Mouse (Mus musculus) neural tube, embryonic 12.5 days (tissue): ENCODE measurements around the gene Mrm1. TPM values are rescaled to one million over a fixed set of nuclear protein-coding genes. Genes with fewer than 3 reads are reported as not detected.
A peak's percentile ranks its signal among the peaks of the same experiment; 100 is the strongest.
"Not testable (repeated sequence)": the region's sequence is repeated elsewhere in the genome, so short reads cannot be mapped to it uniquely, and the experiment has no call there.

Source experiments
- ATAC-seq: fragments of 200-750 bp; cut with Nextera tagmentation; 2 replicates; pipeline ENCODE4 v1.8.0; 2017; ENCODE audit warnings: low read depth, mild to moderate bottlenecking, moderate TSS enrichment, moderate library complexity; ENCODE audit not compliant: low FRiP score
- H3K27ac ChIP-seq: fragments of 300-500 bp; sonication (generic); 2 replicates; pipeline ENCODE4 v1.5.1; 2016
- H3K27me3 ChIP-seq: fragments of 300-500 bp; sonication (generic); replicated peaks from 2 replicates; pipeline ENCODE4 v1.6.1; 2016; ENCODE audit warnings: mild to moderate bottlenecking
- H3K36me3 ChIP-seq: fragments of 300-500 bp; sonication (generic); 2 replicates; pipeline ENCODE4 v1.6.1; 2016; ENCODE audit warnings: mild to moderate bottlenecking
- H3K4me1 ChIP-seq: fragments of 300-500 bp; sonication (generic); 2 replicates; pipeline ENCODE4 v1.6.1; 2016
- H3K4me2 ChIP-seq: fragments of 300-500 bp; sonication (generic); replicated peaks from 2 replicates; pipeline ENCODE4 v1.6.1; 2016; ENCODE audit warnings: mild to moderate bottlenecking
- H3K4me3 ChIP-seq: fragments of 300-500 bp; sonication (generic); 2 replicates; pipeline ENCODE4 v1.5.1; 2016
- H3K9ac ChIP-seq: fragments of 300-500 bp; sonication (generic); 2 replicates; pipeline ENCODE4 v1.6.1; 2016; ENCODE audit warnings: mild to moderate bottlenecking
- H3K9me3 ChIP-seq: fragments of 300-500 bp; sonication (generic); 2 replicates; pipeline ENCODE4 v1.6.1; 2016; ENCODE audit warnings: mild to moderate bottlenecking
- WGBS: fragments of 180-500 bp; shearing (Covaris S2); methylation state at CpG from one replicate; pipeline ENCODE4 v1.1.7; 2016; 5-methylcytosine and 5-hydroxymethylcytosine counted together
- polyA plus RNA-seq: library from polyadenylated mRNA; unstranded; fragments of >200 nt; fragmentation: Nextera tagmentation; extraction: Ambion mirVana; gene quantifications from 2 replicates; pipeline ENCODE4 v1.2.1, GENCODE M21; 2016

Mrm1 gene
- 8.9 and 10.5 TPM in 2 replicates for polyA plus RNA-seq

DNA sequence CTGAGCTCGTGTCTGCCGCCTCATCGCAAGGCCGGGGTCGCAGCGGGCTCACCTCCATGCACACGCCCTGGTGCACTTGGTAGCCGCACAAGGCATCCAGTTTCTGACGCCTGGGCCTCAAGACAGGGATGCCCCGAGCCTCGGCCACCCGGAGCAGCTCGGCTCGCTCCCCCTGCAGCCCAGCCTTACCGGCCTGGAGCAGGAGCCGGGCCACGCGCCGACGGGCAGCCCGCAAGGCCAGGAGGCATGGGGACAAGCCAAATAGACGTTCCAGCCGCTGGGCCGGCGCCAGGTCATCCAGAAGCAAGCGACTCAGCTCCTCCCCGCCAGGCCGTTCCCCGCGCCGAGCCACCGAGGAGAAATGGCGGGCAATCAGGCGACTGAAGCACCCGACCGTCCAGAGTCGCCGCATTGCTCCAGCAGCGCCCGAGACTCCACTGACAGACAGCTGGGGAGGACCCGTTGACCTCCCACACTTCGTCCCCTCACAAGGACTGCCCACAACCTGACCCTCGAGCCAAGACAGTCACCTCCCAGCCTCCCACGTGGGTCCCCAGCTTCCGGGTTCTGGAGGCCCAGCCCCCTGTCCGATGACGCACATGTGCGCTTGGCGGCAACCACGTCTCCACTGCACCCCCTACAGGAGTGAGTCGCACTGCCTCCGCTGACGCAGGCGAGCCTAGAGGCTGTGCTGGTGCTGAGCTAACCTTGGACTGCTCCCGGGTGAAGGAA lies at the start of gene Mrm1:
Mrm1 (minus strand) TSS at position 555 of the 732 bp plus-strand sequence.
- H3K27me3 ChIP-seq, result no peaks in the 10 kb centered on the region
- H3K27ac ChIP-seq, result no peak within 1 kb of the TSS
- peak within 1 kb of the TSS; percentile 59 for H3K4me3 ChIP-seq
- H3K36me3 ChIP-seq, result no peaks in the 10 kb centered on the region
- peaks cover 7% of the 10 kb centered on the region for H3K4me1 ChIP-seq
- peak within 1 kb of the TSS; percentile 100 for H3K4me2 ChIP-seq
- H3K9me3 ChIP-seq, result no peaks in the 10 kb centered on the region
- WGBS, result under 1% methylated on average over 55 of the region's 55 CpGs
- peak; percentile 79 for ATAC-seq
- H3K9ac ChIP-seq, result peak within 1 kb of the TSS; percentile 70

DNA sequence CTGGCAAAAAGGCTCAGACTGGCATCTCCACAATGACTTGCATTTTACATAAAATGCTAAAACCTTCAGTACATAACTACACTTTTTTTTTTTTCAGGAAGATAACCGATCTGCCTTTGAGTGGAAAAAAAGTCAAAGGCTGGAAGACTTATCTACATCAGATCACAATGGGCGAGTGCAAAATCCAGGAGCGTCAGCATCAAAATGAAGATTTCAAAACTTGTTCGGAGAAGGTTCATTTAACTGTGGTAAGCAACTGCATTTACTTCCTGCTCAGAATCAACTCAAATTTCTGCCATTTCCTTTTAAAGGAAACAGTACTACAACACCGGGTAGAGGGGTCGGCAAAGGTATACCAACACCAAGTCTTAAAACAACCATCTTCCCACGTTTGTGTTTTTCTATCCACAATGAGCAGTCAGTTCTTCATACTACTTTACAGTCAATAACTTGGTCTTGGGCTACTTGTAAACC lies 49.5 kb upstream of the Mrm1 start:
- H3K4me2 ChIP-seq, result peak overlapping the region; percentile 93
- H3K4me3 ChIP-seq, result peak overlapping the region; percentile 91
- no peaks in the 10 kb centered on the region for H3K36me3 ChIP-seq
- peak overlapping the region; percentile 95 for H3K9ac ChIP-seq
- peaks cover 14% of the 10 kb centered on the region for H3K4me1 ChIP-seq
- ATAC-seq, result no peak
- no peak overlapping the region for H3K27ac ChIP-seq
- H3K9me3 ChIP-seq, result no peaks in the 10 kb centered on the region
- no peaks in the 10 kb centered on the region for H3K27me3 ChIP-seq
- WGBS, result 18% methylated on average over 7 of the region's 7 CpGs

DNA sequence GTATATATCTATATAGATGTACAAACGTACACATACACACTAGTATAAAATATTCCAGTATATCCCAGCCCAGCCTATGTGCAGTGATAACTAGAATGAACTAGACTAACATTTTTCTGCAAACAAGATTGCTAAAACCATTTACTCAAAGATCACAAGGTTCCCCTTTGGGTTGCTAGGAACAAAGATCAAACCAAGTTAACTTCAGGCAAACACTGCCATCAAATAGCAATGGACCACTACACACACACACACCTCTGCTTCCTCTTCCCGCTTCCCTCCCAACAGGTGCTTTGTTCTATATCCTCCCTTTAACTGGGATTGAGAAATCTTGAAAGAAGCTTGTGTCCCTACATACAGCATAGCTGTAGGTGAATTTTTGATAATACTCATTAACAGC lies 48.3 kb upstream of the Mrm1 start:
- H3K4me3 ChIP-seq, result no peak overlapping the region
- H3K4me1 ChIP-seq, result peaks cover 14% of the 10 kb centered on the region
- WGBS, result 87% methylated on average over 2 of the region's 2 CpGs
- H3K9me3 ChIP-seq, result no peaks in the 10 kb centered on the region
- no peak overlapping the region for H3K9ac ChIP-seq
- no peak overlapping the region for H3K27ac ChIP-seq
- H3K27me3 ChIP-seq, result no peaks in the 10 kb centered on the region
- H3K36me3 ChIP-seq, result no peaks in the 10 kb centered on the region
- peak overlapping the region; percentile 38 for H3K4me2 ChIP-seq
- ATAC-seq, result no peak

DNA sequence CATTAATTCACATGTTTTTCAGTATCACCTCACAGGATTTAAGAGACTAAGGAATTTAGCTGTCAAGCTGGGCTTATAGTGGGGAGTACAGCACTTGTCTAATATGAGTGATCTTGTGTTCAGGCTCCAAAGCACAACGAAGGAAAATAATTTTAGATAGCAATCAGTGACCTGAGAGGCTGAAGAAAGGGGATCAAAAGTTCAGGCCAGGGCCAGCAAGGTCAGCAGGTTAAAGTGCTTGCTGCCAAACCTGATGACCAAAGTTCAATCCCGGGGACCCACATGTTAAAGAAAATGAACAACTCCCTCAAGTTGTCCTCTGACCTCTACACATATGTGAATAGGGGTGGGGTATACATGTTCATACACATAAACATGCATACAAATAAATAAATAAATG lies 46.0 kb upstream of the Mrm1 start:
- no peak overlapping the region for H3K4me2 ChIP-seq
- H3K36me3 ChIP-seq, result peaks cover 10% of the 10 kb centered on the region
- peaks cover 14% of the 10 kb centered on the region for H3K4me1 ChIP-seq
- H3K27me3 ChIP-seq, result no peaks in the 10 kb centered on the region
- no peak overlapping the region for H3K27ac ChIP-seq
- no peak for ATAC-seq
- no peak overlapping the region for H3K9ac ChIP-seq
- no peaks in the 10 kb centered on the region for H3K9me3 ChIP-seq
- no peak overlapping the region for H3K4me3 ChIP-seq
- WGBS, result 86% methylated on average over 2 of the region's 2 CpGs

DNA sequence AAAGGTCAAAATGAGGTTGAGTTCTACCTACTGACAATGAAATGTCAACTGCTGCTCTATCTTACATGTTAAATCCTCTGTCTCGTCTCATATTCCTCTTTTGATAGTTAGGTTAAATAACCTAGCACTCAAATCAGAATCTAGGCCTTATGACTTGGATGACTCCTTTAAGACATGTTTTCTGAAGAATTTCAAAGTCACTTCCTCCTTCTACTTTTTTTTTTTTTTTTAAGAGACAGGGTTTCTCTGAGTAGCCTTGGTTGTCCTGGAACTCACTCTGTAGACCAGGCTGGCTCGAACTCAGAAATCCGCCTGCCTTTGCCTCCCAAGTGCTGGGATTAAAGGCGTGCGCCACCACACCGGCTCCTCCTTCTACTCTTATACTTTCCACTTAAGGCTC lies 36.0 kb upstream of the Mrm1 start:
- 98% methylated on average over 6 of the region's 6 CpGs for whole genome bisulfite sequencing
- Histone ChIP-seq H3K4me3 (no peak overlapping the region), H3K4me1 (no peaks in the 10 kb centered on the region), H3K27ac (no peak overlapping the region), H3K9me3 (no peaks in the 10 kb centered on the region), H3K9ac (no peak overlapping the region), H3K4me2 (no peak overlapping the region), H3K36me3 (peaks cover 55% of the 10 kb centered on the region), H3K27me3 (no peaks in the 10 kb centered on the region)
- ATAC-seq, result no peak

DNA sequence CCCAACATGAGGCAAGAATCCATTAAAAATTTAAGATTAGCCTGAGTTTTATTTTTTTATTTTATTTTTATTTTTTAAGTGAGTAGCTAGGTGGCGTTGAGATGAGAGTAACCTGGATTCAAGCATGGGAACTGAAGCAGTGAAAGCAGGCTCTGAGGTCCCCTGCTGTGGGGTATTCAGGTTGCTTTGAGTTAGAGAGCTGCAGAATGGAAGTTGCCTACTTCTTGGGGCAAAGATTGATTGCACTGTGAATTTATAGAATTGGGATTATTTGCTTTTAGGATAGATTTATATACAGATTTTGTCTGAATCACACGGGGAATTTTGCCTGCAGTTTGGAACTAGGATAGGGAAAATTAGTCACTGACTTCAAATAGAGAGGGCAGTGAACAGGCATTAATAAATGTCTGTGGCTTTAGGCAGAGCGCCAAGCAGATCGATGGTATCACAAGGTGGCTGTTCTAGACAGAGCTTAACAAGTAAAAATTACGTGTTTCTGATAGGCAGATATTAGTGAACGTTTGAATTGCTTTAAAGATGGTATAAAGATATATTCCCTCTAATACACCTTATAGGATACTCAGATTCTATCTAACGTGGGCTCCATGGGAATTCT lies 28.3 kb upstream of the Mrm1 start:
- Histone ChIP-seq H3K4me2 (no peak overlapping the region), H3K27me3 (no peaks in the 10 kb centered on the region), H3K27ac (no peak overlapping the region), H3K4me3 (no peak overlapping the region), H3K9ac (no peak overlapping the region), H3K36me3 (peaks cover 57% of the 10 kb centered on the region), H3K4me1 (no peaks in the 10 kb centered on the region), H3K9me3 (no peaks in the 10 kb centered on the region)
- no peak for ATAC-seq
- WGBS, result 77% methylated on average over 7 of the region's 7 CpGs

DNA sequence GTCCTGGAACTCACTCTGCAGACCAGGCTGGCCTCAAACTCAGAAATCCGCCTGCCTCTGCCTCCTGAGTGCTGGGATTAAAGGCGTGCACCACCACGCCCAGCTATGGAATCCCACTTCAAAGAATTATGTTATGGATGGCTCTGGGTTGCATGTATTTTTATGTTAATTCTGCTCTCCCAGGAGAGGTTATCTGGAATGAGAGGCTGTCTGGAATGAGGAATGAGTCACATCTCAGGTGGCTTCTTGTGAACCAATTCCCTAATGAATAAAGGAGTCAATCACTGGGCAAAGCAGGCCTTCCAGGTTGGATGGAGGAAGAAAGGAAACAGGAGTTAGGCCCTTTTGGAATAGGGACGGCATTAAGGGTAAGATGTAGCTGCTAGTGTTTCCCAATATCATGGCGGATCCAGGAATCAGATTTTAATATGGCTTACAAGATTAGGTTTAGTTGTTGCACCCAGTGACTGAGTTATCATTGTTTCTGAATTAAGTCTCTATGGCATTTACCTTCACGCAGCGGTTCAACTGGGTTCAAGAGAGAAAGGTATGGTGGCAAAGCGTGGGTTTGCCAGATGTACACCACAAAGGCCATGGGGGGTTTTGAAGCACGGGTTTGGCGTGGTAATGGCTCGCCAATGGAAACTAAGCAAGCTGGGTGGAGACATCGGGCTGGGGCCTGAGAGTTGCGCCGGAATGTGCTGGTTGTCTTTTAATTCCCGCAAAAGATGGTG lies 27.6 kb upstream of the Mrm1 start:
- no peak overlapping the region for H3K27ac ChIP-seq
- no peaks in the 10 kb centered on the region for H3K9me3 ChIP-seq
- H3K36me3 ChIP-seq, result peaks cover 51% of the 10 kb centered on the region
- 94% methylated on average over 15 of the region's 15 CpGs for WGBS
- no peak overlapping the region for H3K9ac ChIP-seq
- no peak overlapping the region for H3K4me2 ChIP-seq
- no peak overlapping the region for H3K4me3 ChIP-seq
- H3K4me1 ChIP-seq, result no peaks in the 10 kb centered on the region
- ATAC-seq, result no peak
- H3K27me3 ChIP-seq, result no peaks in the 10 kb centered on the region

DNA sequence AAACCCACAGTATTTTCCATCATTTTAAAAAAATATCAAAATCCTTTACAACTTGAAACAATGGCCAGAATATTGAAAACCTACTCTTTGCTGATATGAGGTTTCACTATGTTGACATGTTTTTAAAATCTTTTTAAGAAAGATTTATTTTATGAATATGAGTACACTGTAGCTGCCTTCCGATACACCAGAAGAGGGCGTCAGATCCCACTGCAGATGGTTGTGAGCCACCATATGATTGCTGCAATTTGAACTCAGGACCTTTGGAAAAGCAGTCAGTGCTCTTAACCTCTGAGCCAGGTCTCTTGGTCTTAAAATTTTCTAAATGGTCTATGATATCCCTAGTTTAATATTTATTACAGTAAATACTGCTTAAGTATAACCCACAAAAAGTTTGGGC lies 20.0 kb upstream of the Mrm1 start:
- no peaks in the 10 kb centered on the region for H3K27me3 ChIP-seq
- 93% methylated on average over 2 of the region's 2 CpGs for WGBS
- no peak overlapping the region for H3K4me3 ChIP-seq
- H3K9me3 ChIP-seq, result no peaks in the 10 kb centered on the region
- H3K4me1 ChIP-seq, result no peaks in the 10 kb centered on the region
- H3K27ac ChIP-seq, result no peak overlapping the region
- H3K36me3 ChIP-seq, result peaks cover 59% of the 10 kb centered on the region
- ATAC-seq, result no peak
- H3K4me2 ChIP-seq, result no peak overlapping the region
- H3K9ac ChIP-seq, result no peak overlapping the region

DNA sequence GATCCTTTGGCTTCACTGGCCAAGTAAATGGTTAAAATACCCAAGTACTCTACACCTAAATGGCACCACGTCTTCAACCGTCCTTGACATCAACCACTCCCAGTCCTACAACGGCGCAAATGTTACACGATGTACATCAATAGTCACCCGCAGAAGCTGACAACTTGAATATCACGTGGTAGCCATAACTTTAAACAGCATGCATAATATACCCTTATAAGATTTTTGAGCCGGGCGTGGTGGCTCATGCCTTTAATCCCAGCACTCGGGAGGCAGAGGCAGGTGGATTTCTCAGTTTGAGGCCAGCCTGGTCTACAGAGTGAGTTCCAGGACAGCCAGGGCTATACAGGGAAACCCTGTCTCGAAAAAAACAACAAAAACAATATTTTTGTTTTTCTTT lies 10.2 kb upstream of the Mrm1 start:
- WGBS, result 82% methylated on average over 11 of the region's 11 CpGs
- not testable (repeated sequence) for ATAC-seq, H3K9me3 ChIP-seq, H3K27me3 ChIP-seq, H3K4me1 ChIP-seq
- peaks cover 29% of the 10 kb centered on the region for H3K36me3 ChIP-seq
- peak overlapping the region; percentile 95 for H3K4me2 ChIP-seq
- H3K4me3 ChIP-seq, result peak overlapping the region; percentile 57
- H3K27ac ChIP-seq, result 0 out of 2 replicates have a peak overlapping the region, but pooled peaks have one; percentile 1
- H3K9ac ChIP-seq, result peak overlapping the region; percentile 77

DNA sequence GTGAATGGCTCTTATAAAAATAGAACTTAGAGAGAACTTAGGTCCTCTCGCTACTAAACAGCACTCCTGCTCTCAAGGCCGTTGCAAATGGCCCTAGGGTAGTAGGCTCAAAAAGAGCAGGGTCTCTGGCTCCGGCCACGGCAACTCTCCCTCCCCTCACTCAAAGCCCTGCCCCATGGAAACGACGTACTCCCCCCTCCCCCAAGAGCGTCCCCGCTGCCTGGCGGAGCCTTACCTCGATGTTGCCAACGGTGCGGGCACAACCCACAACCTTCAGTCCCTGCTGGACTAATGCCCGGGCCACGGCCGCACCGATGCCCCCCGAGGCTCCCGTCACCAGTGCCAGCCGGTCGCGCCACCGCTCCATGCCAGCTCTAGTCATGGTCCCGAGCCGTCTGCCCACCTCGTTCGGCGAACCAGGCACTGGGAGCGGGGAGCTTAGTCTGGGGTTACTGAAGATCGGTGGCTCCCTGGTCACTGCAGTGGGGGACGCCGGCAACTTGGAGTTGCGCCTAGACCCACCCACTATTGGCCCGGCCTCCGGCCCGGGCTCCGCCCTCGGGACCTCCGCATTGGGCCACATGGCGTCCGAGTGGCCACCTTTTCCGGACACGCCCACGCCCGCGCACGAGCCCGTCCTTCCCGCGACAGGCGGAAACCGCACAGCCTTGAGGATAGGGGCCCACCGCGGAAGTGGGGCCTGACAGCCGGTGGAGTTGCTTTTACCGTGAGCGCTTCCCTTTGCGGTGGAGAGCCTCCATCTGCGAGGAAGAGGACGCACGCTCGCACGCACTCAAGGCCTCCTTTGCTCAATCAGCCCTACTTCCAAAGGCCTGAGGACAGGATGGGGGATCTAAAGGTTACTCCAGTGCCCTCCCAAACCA lies 9.4 kb upstream of the Mrm1 start, which contains the start of gene Dhrs11:
Dhrs11 (minus strand) TSS at position 479 of the 884 bp plus-strand sequence.
- Histone ChIP-seq H3K4me1 (peaks cover 6% of the 10 kb centered on the region; the same call in 1 of the 2 replicates), H3K4me2 (peak within 1 kb of the TSS; percentile 95), H3K4me3 (peak within 1 kb of the TSS; percentile 57), H3K27me3 (no peaks in the 10 kb centered on the region), H3K36me3 (peaks cover 21% of the 10 kb centered on the region), H3K9me3 (no peaks in the 10 kb centered on the region), H3K9ac (peak within 1 kb of the TSS; percentile 77), H3K27ac (0 out of 2 replicates have a peak within 1 kb of the TSS, but pooled peaks have one; percentile 1)
- ATAC-seq, result peak; percentile 82
- WGBS, result under 1% methylated on average over 62 of the region's 62 CpGs

DNA sequence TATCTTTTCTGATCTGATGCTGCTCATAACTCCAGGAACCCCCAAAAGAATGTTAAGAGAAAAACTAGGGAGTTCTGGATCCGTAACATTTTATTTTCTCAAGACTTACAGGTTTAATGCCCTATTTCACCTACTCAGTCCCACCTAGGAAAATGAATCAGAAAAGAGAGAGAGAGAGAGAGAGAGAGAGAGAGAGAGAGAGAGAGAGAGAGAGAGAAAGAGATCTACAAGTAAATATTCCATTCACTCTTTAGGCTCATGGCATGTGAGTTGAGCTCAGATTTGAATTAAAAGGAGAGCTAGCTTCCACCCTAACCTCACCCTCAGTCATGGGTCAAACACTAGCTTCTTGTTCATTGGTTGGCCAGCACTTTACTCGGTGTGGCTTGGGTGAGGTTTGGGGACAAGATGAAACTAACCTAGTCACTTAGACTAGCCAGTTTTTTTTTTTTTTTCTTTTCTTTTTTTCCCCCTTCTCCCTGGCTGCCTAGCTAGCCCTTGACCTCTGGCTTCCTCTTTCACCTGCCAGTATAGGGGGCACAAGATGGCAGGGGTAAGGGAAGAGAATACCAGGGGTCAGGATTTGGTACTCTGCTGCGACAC lies 8.7 kb upstream of the Mrm1 start:
- WGBS, result 48% methylated on average over 3 of the region's 3 CpGs
- Histone ChIP-seq H3K4me3 (peak overlapping the region; percentile 57), H3K27me3 (no peaks in the 10 kb centered on the region), H3K27ac (no peak overlapping the region), H3K36me3 (peaks cover 16% of the 10 kb centered on the region), H3K9me3 (no peaks in the 10 kb centered on the region), H3K9ac (no peak overlapping the region), H3K4me2 (peak overlapping the region; percentile 95), H3K4me1 (peaks cover 6% of the 10 kb centered on the region; the same call in 1 of the 2 replicates)
- no peak for ATAC-seq
